Mouse (Mus musculus) forebrain, embryonic 13.5 days (tissue): Measurements from ENCODE around the gene Sarnp. TPM values are rescaled to one million over a fixed set of nuclear protein-coding genes. Genes with fewer than 3 reads are reported as not detected.
A peak's percentile ranks its signal among the peaks of the same experiment; 100 is the strongest.

Experiments used
- ATAC-seq: fragments of 200-750 bp; cut with Nextera tagmentation; 2 replicates; pipeline ENCODE4 v1.8.0; 2017
- H3K27ac ChIP-seq: fragments of 300-500 bp; sonication (generic); 2 replicates; pipeline ENCODE4 v1.5.1; 2015; ENCODE audit warnings: inconsistent platforms, mild to moderate bottlenecking, moderate library complexity
- H3K27me3 ChIP-seq: fragments of 300-500 bp; sonication (generic); 2 replicates; pipeline ENCODE4 v1.6.1; 2015; ENCODE audit warnings: mild to moderate bottlenecking, inconsistent platforms
- H3K36me3 ChIP-seq: fragments of 300-500 bp; sonication (generic); 2 replicates; pipeline ENCODE4 v1.6.1; 2015; ENCODE audit warnings: mild to moderate bottlenecking, inconsistent platforms; ENCODE audit not compliant: poor library complexity, severe bottlenecking
- H3K4me1 ChIP-seq: fragments of 300-500 bp; sonication (generic); 2 replicates; pipeline ENCODE4 v1.6.1; 2015; ENCODE audit warnings: inconsistent platforms
- H3K4me2 ChIP-seq: fragments of 300-500 bp; sonication (generic); 2 replicates; pipeline ENCODE4 v1.6.1; 2015; ENCODE audit warnings: inconsistent platforms, mild to moderate bottlenecking, moderate library complexity
- H3K4me3 ChIP-seq: fragments of 300-500 bp; sonication (generic); 2 replicates; pipeline ENCODE4 v1.5.1; 2015; ENCODE audit warnings: mild to moderate bottlenecking, inconsistent platforms
- H3K9ac ChIP-seq: fragments of 300-500 bp; sonication (generic); 2 replicates; pipeline ENCODE4 v1.6.1; 2015; ENCODE audit warnings: mild to moderate bottlenecking, inconsistent platforms
- H3K9me3 ChIP-seq: fragments of 300-500 bp; sonication (generic); replicated peaks from 2 replicates; pipeline ENCODE4 v1.6.1; 2016; ENCODE audit warnings: inconsistent platforms
- WGBS: fragments of 180-500 bp; shearing (Covaris S2); methylation state at CpG from one replicate; pipeline ENCODE4 v1.1.7; 2015; 5-methylcytosine and 5-hydroxymethylcytosine counted together
- polyA plus RNA-seq: library from polyadenylated mRNA; unstranded; fragments of >200 nt; fragmentation: Nextera tagmentation; extraction: Ambion mirVana; gene quantifications from 2 replicates; pipeline ENCODE4 v1.2.1, GENCODE M21; 2015

The Sarnp gene
- polyA plus RNA-seq, 1 experiment from 2014 or later: 278 TPM

- H3K4me2 ChIP-seq: no peak overlapping the region
- H3K4me3 ChIP-seq: no peak overlapping the region
- peaks cover 69% of the 10 kb centered on the region for H3K36me3 ChIP-seq
- 88% methylated on average over 3 of the region's 3 CpGs for WGBS
- H3K27me3 ChIP-seq: no peaks in the 10 kb centered on the region
- no peaks in the 10 kb centered on the region for H3K9me3 ChIP-seq
- H3K9ac ChIP-seq: no peak overlapping the region
- ATAC-seq: no peak
- H3K4me1 ChIP-seq: no peaks in the 10 kb centered on the region
- no peak overlapping the region for H3K27ac ChIP-seq
Measured at GRCm38 (mm10) chr10:128870341-128870740, 53.2 kb downstream of the Sarnp start.

GRCm38 (mm10) chr10:128878291-128878690 lies 61.2 kb downstream of the Sarnp start:
- no peak overlapping the region for H3K27ac ChIP-seq
- H3K4me3 ChIP-seq: no peak overlapping the region
- H3K9me3 ChIP-seq: no peaks in the 10 kb centered on the region
- no peak overlapping the region for H3K4me2 ChIP-seq
- no peaks in the 10 kb centered on the region for H3K27me3 ChIP-seq
- H3K4me1 ChIP-seq: no peaks in the 10 kb centered on the region
- no peak overlapping the region for H3K9ac ChIP-seq
- ATAC-seq: no peak
- H3K36me3 ChIP-seq: peaks cover 66% of the 10 kb centered on the region

- no peaks in the 10 kb centered on the region for H3K4me1 ChIP-seq
- no peaks in the 10 kb centered on the region for H3K9me3 ChIP-seq
- H3K27ac ChIP-seq: no peak overlapping the region
- no peak overlapping the region for H3K9ac ChIP-seq
- no peak for ATAC-seq
- peaks cover 65% of the 10 kb centered on the region for H3K36me3 ChIP-seq
- no peak overlapping the region for H3K4me2 ChIP-seq
- 93% methylated on average over 2 of the region's 2 CpGs for WGBS
- no peak overlapping the region for H3K4me3 ChIP-seq
- no peaks in the 10 kb centered on the region for H3K27me3 ChIP-seq
Measured at GRCm38 (mm10) chr10:128878811-128879210, 61.7 kb downstream of the Sarnp start.

GRCm38 (mm10) chr10:128882067-128882466 lies 64.9 kb downstream of the Sarnp start:
- Histone ChIP-seq H3K27ac (no peak overlapping the region), H3K4me2 (no peak overlapping the region), H3K4me3 (no peak overlapping the region), H3K36me3 (peaks cover 73% of the 10 kb centered on the region), H3K9me3 (no peaks in the 10 kb centered on the region), H3K9ac (no peak overlapping the region), H3K4me1 (no peaks in the 10 kb centered on the region), H3K27me3 (no peaks in the 10 kb centered on the region)
- 72% methylated on average over 5 of the region's 5 CpGs for WGBS
- no peak for ATAC-seq

- peak; percentile 42 for ATAC-seq
- H3K27me3 ChIP-seq: no peaks in the 10 kb centered on the region
- peak overlapping the region; percentile 95 for H3K27ac ChIP-seq
- H3K9me3 ChIP-seq: no peaks in the 10 kb centered on the region
- WGBS: 3% methylated on average over 5 of the region's 7 CpGs
- H3K4me2 ChIP-seq: peak overlapping the region; percentile 91
- H3K9ac ChIP-seq: peak overlapping the region; percentile 83
- H3K4me1 ChIP-seq: peaks cover 45% of the 10 kb centered on the region
- H3K36me3 ChIP-seq: peaks cover 36% of the 10 kb centered on the region
- peak overlapping the region; percentile 68 for H3K4me3 ChIP-seq
Measured at GRCm38 (mm10) chr10:128888941-128889827, 72.1 kb downstream of the Sarnp start.

GRCm38 (mm10) chr10:128889846-128890245 lies 72.7 kb downstream of the Sarnp start:
- Histone ChIP-seq H3K4me1 (peaks cover 45% of the 10 kb centered on the region), H3K36me3 (peaks cover 30% of the 10 kb centered on the region), H3K27ac (peak overlapping the region; percentile 95), H3K27me3 (no peaks in the 10 kb centered on the region), H3K9ac (peak overlapping the region; percentile 83), H3K4me3 (peak overlapping the region; percentile 68), H3K9me3 (no peaks in the 10 kb centered on the region), H3K4me2 (peak overlapping the region; percentile 91)
- ATAC-seq: no peak
- 0% methylated on average over 1 of the region's 2 CpGs for WGBS

GRCm38 (mm10) chr10:128890383-128891295 lies 73.5 kb downstream of the Sarnp start:
- Histone ChIP-seq H3K9me3 (no peaks in the 10 kb centered on the region), H3K36me3 (peaks cover 22% of the 10 kb centered on the region), H3K4me1 (peaks cover 47% of the 10 kb centered on the region), H3K4me3 (peak overlapping the region; percentile 68), H3K27ac (peak overlapping the region; percentile 95), H3K4me2 (peak overlapping the region; percentile 91), H3K27me3 (peaks cover 1% of the 10 kb centered on the region; the same call in 1 of the 2 replicates), H3K9ac (peak overlapping the region; percentile 83)
- ATAC-seq: 0 out of 2 replicates have a peak, but pooled peaks have one; percentile 3
- 0% methylated on average over 40 of the region's 40 CpGs for WGBS

GRCm38 (mm10) chr10:128891296-128892094 lies 74.4 kb downstream of the Sarnp start, which contains the start of gene Gdf11:
Gene Gdf11 (minus strand): TSS chr10:128891718.
- peak within 1 kb of the TSS; percentile 83 for H3K9ac ChIP-seq
- peaks cover 55% of the 10 kb centered on the region for H3K4me1 ChIP-seq
- peak within 1 kb of the TSS; percentile 91 for H3K4me2 ChIP-seq
- peaks cover 13% of the 10 kb centered on the region for H3K36me3 ChIP-seq
- ATAC-seq: peak; percentile 88
- H3K27me3 ChIP-seq: peaks cover 10% of the 10 kb centered on the region
- peak within 1 kb of the TSS; percentile 95 for H3K27ac ChIP-seq
- 1% methylated on average over 41 of the region's 89 CpGs for WGBS
- H3K4me3 ChIP-seq: peak within 1 kb of the TSS; percentile 68
- H3K9me3 ChIP-seq: no peaks in the 10 kb centered on the region

GRCm38 (mm10) chr10:128892246-128892645 lies 75.1 kb downstream of the Sarnp start:
- H3K9ac ChIP-seq: peak overlapping the region; percentile 83
- H3K9me3 ChIP-seq: no peaks in the 10 kb centered on the region
- peak overlapping the region; percentile 95 for H3K27ac ChIP-seq
- H3K27me3 ChIP-seq: peaks cover 16% of the 10 kb centered on the region
- peak overlapping the region; percentile 68 for H3K4me3 ChIP-seq
- ATAC-seq: peak; percentile 20
- WGBS: 3% methylated on average over 9 of the region's 9 CpGs
- H3K4me1 ChIP-seq: peaks cover 55% of the 10 kb centered on the region
- peak overlapping the region; percentile 91 for H3K4me2 ChIP-seq
- peaks cover 8% of the 10 kb centered on the region; the same call in 1 of the 2 replicates for H3K36me3 ChIP-seq

- H3K36me3 ChIP-seq: no peaks in the 10 kb centered on the region
- H3K27ac ChIP-seq: no peak overlapping the region
- 0 out of 2 replicates have a peak overlapping the region, but pooled peaks have one; percentile 14 for H3K4me3 ChIP-seq
- H3K9ac ChIP-seq: no peak overlapping the region
- 0 out of 2 replicates have a peak, but pooled peaks have one; percentile 14 for ATAC-seq
- peak overlapping the region; percentile 34 for H3K4me2 ChIP-seq
- H3K4me1 ChIP-seq: peaks cover 25% of the 10 kb centered on the region
- under 1% methylated on average over 9 of the region's 9 CpGs for WGBS
- no peaks in the 10 kb centered on the region for H3K9me3 ChIP-seq
- peaks cover 16% of the 10 kb centered on the region for H3K27me3 ChIP-seq
Measured at GRCm38 (mm10) chr10:128895437-128895836, 78.3 kb downstream of the Sarnp start.
